In the genomic region with DNA sequence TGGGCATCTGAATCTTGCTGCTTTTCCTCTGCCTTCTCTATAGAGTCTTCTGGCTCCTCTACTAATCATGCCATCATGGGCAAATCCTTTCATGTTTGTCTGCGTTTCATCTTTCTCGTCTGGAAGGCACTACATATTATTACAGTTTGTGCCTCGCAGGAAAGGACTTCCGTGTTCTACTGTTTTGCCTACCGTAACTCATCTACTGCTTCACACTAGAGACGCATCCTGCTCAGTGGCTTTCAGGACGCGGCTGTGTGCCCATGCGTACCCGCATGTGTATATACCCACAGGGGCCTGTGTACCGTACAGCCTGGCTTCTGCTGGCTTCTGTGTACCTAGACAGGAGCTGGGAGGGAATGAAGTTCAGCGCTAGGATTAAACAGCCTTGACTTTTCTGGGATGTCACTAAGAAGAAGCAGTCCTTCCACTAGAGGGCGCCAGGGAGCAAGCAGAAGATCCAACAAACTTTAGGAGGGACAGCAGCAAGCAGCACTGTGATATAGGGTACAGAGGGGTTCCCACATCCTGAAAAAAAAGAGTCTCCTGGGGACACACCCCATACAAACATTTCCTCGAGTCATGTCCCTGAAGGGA, we compare ENCODE assay signal across 8 mouse cellular contexts.
A peak's percentile ranks its signal among the peaks of the same experiment; 100 is the strongest.
DNase-seq lines count a peak whose midpoint lies in the region; ATAC-seq lines count a peak whose summit lies in the region.

No protein-coding gene starts in this region.

- H3K4me1 ChIP-seq in intestine, embryonic 16.5 days (ENCODE audit: control insufficient read depth, insufficient read depth, low read length): no peaks in the 10 kb centered on the region
- H3K4me1 ChIP-seq in limb, embryonic 10.5 days: no peaks in the 10 kb centered on the region
- H3K4me1 ChIP-seq in neural tube, embryonic 11.5 days (ENCODE audit: control insufficient read depth, insufficient read depth, low read length): no peaks in the 10 kb centered on the region

- peak; percentile 70 for DNase-seq in ovary, postnatal 10 days (ENCODE audit: low spot score)
- DNase-seq in ovary, adult 18-20 months (ENCODE audit: low spot score): no peak
- DNase-seq in cerebellum, adult 9-11 months: peak; percentile 39
- peak; percentile 77 for DNase-seq in gastrocnemius, postnatal 14 days
- peak; percentile 88 for DNase-seq in limb, embryonic 10.5 days (ENCODE audit: low spot score)
- peak; percentile 79 for DNase-seq in neural tube, embryonic 11.5 days (ENCODE audit: low spot score)
- DNase-seq in thymus, adult 18-20 months: peak; percentile 24 to 28

- intact Hi-C loops in gastrocnemius, postnatal 14 days (cut with DNase I; ENCODE audit: low total_unique reads): no loop called here

- H3K9ac ChIP-seq in intestine, embryonic 16.5 days (ENCODE audit: low read depth, low read length): no peak overlapping the region
- H3K9ac ChIP-seq in neural tube, embryonic 11.5 days (ENCODE audit: low read length): no peak overlapping the region

- H3K9me3 ChIP-seq in intestine, embryonic 16.5 days (ENCODE audit: control insufficient read depth, low read length): no peaks in the 10 kb centered on the region
- no peaks in the 10 kb centered on the region for H3K9me3 ChIP-seq in limb, embryonic 10.5 days (replicated peaks)
- H3K9me3 ChIP-seq in neural tube, embryonic 11.5 days (ENCODE audit: control insufficient read depth, low read length): no peaks in the 10 kb centered on the region

- H3K4me2 ChIP-seq in intestine, embryonic 16.5 days (ENCODE audit: low read depth, low read length): no peak overlapping the region
- no peak overlapping the region for H3K4me2 ChIP-seq in neural tube, embryonic 11.5 days (ENCODE audit: low read depth)

- no peaks in the 10 kb centered on the region for H3K36me3 ChIP-seq in intestine, embryonic 16.5 days (ENCODE audit: control insufficient read depth, insufficient read depth, low read length)
- no peaks in the 10 kb centered on the region for H3K36me3 ChIP-seq in limb, embryonic 10.5 days
- no peaks in the 10 kb centered on the region for H3K36me3 ChIP-seq in neural tube, embryonic 11.5 days (ENCODE audit: control insufficient read depth, insufficient read depth, low read length)

- no peak overlapping the region for H3K27ac ChIP-seq in intestine, embryonic 16.5 days (ENCODE audit: low read length)
- H3K27ac ChIP-seq in limb, embryonic 10.5 days: no peak overlapping the region
- H3K27ac ChIP-seq in neural tube, embryonic 11.5 days (ENCODE audit: low read depth, low read length): no peak overlapping the region

- no peak overlapping the region for H3K4me3 ChIP-seq in intestine, embryonic 16.5 days (ENCODE audit: low read length)
- no peak overlapping the region for H3K4me3 ChIP-seq in limb, embryonic 10.5 days
- no peak overlapping the region for H3K4me3 ChIP-seq in neural tube, embryonic 11.5 days (ENCODE audit: low read depth, low read length)

- no peaks in the 10 kb centered on the region for H3K27me3 ChIP-seq in intestine, embryonic 16.5 days (replicated peaks; ENCODE audit: control insufficient read depth, insufficient read depth, low read length)
- H3K27me3 ChIP-seq in limb, embryonic 10.5 days (ENCODE audit: low read depth, poor library complexity, severe bottlenecking): no peaks in the 10 kb centered on the region
- H3K27me3 ChIP-seq in neural tube, embryonic 11.5 days (ENCODE audit: control insufficient read depth, insufficient read depth, low read length): no peaks in the 10 kb centered on the region

- 38% methylated on average over 14 of the region's 14 CpGs for WGBS in intestine, embryonic 16.5 days
- 42% methylated on average over 14 of the region's 14 CpGs for WGBS in limb, embryonic 10.5 days
- WGBS in neural tube, embryonic 11.5 days: 44% methylated on average over 14 of the region's 14 CpGs

- ATAC-seq in intestine, embryonic 16.5 days: peak; percentile 40; the same call in 1 of the 2 replicates
- no peak for ATAC-seq in neural tube, embryonic 11.5 days (ENCODE audit: insufficient read depth, low FRiP score, low TSS enrichment)
